Mouse (Mus musculus) midbrain, embryonic 11.5 days (tissue): Measurements from ENCODE around the gene Imp3. TPM values are rescaled to one million over a fixed set of nuclear protein-coding genes. Genes with fewer than 3 reads are reported as not detected.
"Not testable (repeated sequence)": the region's sequence is repeated elsewhere in the genome, so short reads cannot be mapped to it uniquely, and the experiment has no call there.

ENCODE experiments used
- ATAC-seq: fragments of 200-750 bp; cut with Nextera tagmentation; 2 replicates; pipeline ENCODE4 v1.8.0; 2017; ENCODE audit warnings: moderate TSS enrichment, moderate library complexity; ENCODE audit not compliant: low FRiP score
- DNase-seq: peaks from one replicate; pipeline ENCODE4 v3.0.0; 2015; ENCODE audit warnings: low spot score; ENCODE audit errors: missing footprints
- H3K27ac ChIP-seq: fragments of 300-500 bp; sonication (generic); 2 replicates; pipeline ENCODE4 v1.5.1; 2014; ENCODE audit warnings: low read depth, low read length
- H3K27me3 ChIP-seq: fragments of 300-500 bp; sonication (generic); 2 replicates; pipeline ENCODE4 v1.6.1; 2014; ENCODE audit warnings: mild to moderate bottlenecking, low read length, moderate library complexity, mixed read lengths; ENCODE audit not compliant: control insufficient read depth, insufficient read depth
- H3K36me3 ChIP-seq: fragments of 300-500 bp; sonication (generic); 2 replicates; pipeline ENCODE4 v1.6.1; 2014; ENCODE audit warnings: mild to moderate bottlenecking, low read length, moderate library complexity, mixed read lengths; ENCODE audit not compliant: control insufficient read depth, insufficient read depth
- H3K4me1 ChIP-seq: fragments of 300-500 bp; sonication (generic); 2 replicates; pipeline ENCODE4 v1.6.1; 2014; ENCODE audit warnings: low read length; ENCODE audit not compliant: control insufficient read depth, insufficient read depth
- H3K4me2 ChIP-seq: fragments of 300-500 bp; sonication (generic); 2 replicates; pipeline ENCODE4 v1.6.1; 2014; ENCODE audit warnings: mild to moderate bottlenecking, moderate library complexity
- H3K4me3 ChIP-seq: fragments of 300-500 bp; sonication (generic); 2 replicates; pipeline ENCODE4 v1.5.1; 2014; ENCODE audit warnings: low read depth, low read length
- H3K9ac ChIP-seq: fragments of 300-500 bp; sonication (generic); 2 replicates; pipeline ENCODE4 v1.6.1; 2014; ENCODE audit warnings: low read length
- H3K9me3 ChIP-seq: fragments of 300-500 bp; sonication (generic); 2 replicates; pipeline ENCODE4 v1.6.1; 2016; ENCODE audit warnings: low read length; ENCODE audit not compliant: control insufficient read depth
- WGBS: fragments of 180-500 bp; shearing (Covaris S2); extraction: QIAGEN DNeasy Blood & Tissue Kit; methylation state at CpG from one replicate; pipeline ENCODE4 v1.1.7; 2014; 5-methylcytosine and 5-hydroxymethylcytosine counted together
- polyA plus RNA-seq: library from polyadenylated mRNA; unstranded; fragments of >200 nt; fragmentation: Nextera tagmentation; extraction: Ambion mirVana; gene quantifications from 2 replicates; pipeline ENCODE4 v1.2.1, GENCODE M21; 2014

Gene Imp3
- polyA plus RNA-seq, 1 experiment from 2014 or later = 57.0 TPM

- not testable (repeated sequence) for H3K4me2 ChIP-seq, H3K9me3 ChIP-seq, H3K27ac ChIP-seq, ATAC-seq, H3K4me1 ChIP-seq, DNase-seq, H3K9ac ChIP-seq, H3K4me3 ChIP-seq, H3K36me3 ChIP-seq, H3K27me3 ChIP-seq
- 93% methylated on average over 5 of the region's 5 CpGs for WGBS
Measured at GRCm38 (mm10) chr9:56948699-56949098, 11.4 kb downstream of the Imp3 start.

GRCm38 (mm10) chr9:56949767-56950166 lies 12.5 kb downstream of the Imp3 start:
- H3K4me3 ChIP-seq = peak overlapping the region; percentile 22
- H3K4me2 ChIP-seq = peak overlapping the region; percentile 42
- peak overlapping the region; percentile 31 for H3K9ac ChIP-seq
- H3K27me3 ChIP-seq = no peaks in the 10 kb centered on the region
- peaks cover 10% of the 10 kb centered on the region for H3K4me1 ChIP-seq
- WGBS = 38% methylated on average over 13 of the region's 13 CpGs
- no peaks in the 10 kb centered on the region for H3K36me3 ChIP-seq
- DNase-seq (no peak), ATAC-seq (no peak)
- H3K27ac ChIP-seq = no peak overlapping the region
- no peaks in the 10 kb centered on the region for H3K9me3 ChIP-seq

- no peaks in the 10 kb centered on the region for H3K9me3 ChIP-seq
Measured at GRCm38 (mm10) chr9:56950414-56951400, 13.4 kb downstream of the Imp3 start, which contains the start of gene Snupn. TSS of gene Snupn (plus strand) at chr9:56950878.

GRCm38 (mm10) chr9:56953562-56953961 lies 16.3 kb downstream of the Imp3 start:
- DNase-seq = no peak
- Histone ChIP-seq H3K4me2 (no peak overlapping the region), H3K36me3 (no peaks in the 10 kb centered on the region), H3K27me3 (no peaks in the 10 kb centered on the region), H3K9ac (no peak overlapping the region), H3K4me1 (peaks cover 10% of the 10 kb centered on the region), H3K9me3 (no peaks in the 10 kb centered on the region), H3K4me3 (no peak overlapping the region), H3K27ac (no peak overlapping the region)
- 93% methylated on average over 1 of the region's 1 CpGs for WGBS
- no peak for ATAC-seq

More at GRCm38 (mm10) chr9:56950414-56951400, 13.4 kb downstream of the Imp3 start, which contains the start of gene Snupn:
- WGBS = under 1% methylated on average over 50 of the region's 50 CpGs
- Histone ChIP-seq H3K27ac (peak within 1 kb of the TSS; percentile 71), H3K36me3 (no peaks in the 10 kb centered on the region), H3K4me2 (peak within 1 kb of the TSS; percentile 87), H3K9ac (peak within 1 kb of the TSS; percentile 63), H3K4me3 (peak within 1 kb of the TSS; percentile 43), H3K4me1 (peaks cover 10% of the 10 kb centered on the region), H3K27me3 (no peaks in the 10 kb centered on the region)
- ATAC-seq (peak; percentile 100), DNase-seq (peak; percentile 99)

GRCm38 (mm10) chr9:56956966-56957675 lies 19.8 kb downstream of the Imp3 start:
- Histone ChIP-seq H3K4me3 (no peak overlapping the region), H3K27ac (no peak overlapping the region), H3K9me3 (peaks cover 5% of the 10 kb centered on the region; the same call in 1 of the 2 replicates), H3K9ac (no peak overlapping the region), H3K27me3 (no peaks in the 10 kb centered on the region), H3K36me3 (0 out of 2 replicates have a peak, but pooled peaks cover 2% of the 10 kb centered on the region), H3K4me1 (no peaks in the 10 kb centered on the region), H3K4me2 (no peak overlapping the region)
- ATAC-seq (no peak), DNase-seq (no peak)
- WGBS = 85% methylated on average over 7 of the region's 7 CpGs

GRCm38 (mm10) chr9:56958689-56959088 lies 21.4 kb downstream of the Imp3 start:
- H3K36me3 ChIP-seq = peaks cover 7% of the 10 kb centered on the region; the same call in 1 of the 2 replicates
- peaks cover 5% of the 10 kb centered on the region; the same call in 1 of the 2 replicates for H3K9me3 ChIP-seq
- 90% methylated on average over 2 of the region's 2 CpGs for WGBS
- ATAC-seq (no peak), DNase-seq (no peak)
- no peak overlapping the region for H3K27ac ChIP-seq
- H3K4me1 ChIP-seq = no peaks in the 10 kb centered on the region
- H3K27me3 ChIP-seq = no peaks in the 10 kb centered on the region
- no peak overlapping the region for H3K4me3 ChIP-seq
- H3K4me2 ChIP-seq = no peak overlapping the region
- no peak overlapping the region for H3K9ac ChIP-seq

- 96% methylated on average over 3 of the region's 3 CpGs for WGBS
- H3K4me1 ChIP-seq = no peaks in the 10 kb centered on the region
- H3K9ac ChIP-seq = no peak overlapping the region
- H3K9me3 ChIP-seq = peaks cover 5% of the 10 kb centered on the region; the same call in 1 of the 2 replicates
- DNase-seq = no peak
- peaks cover 7% of the 10 kb centered on the region; the same call in 1 of the 2 replicates for H3K36me3 ChIP-seq
- H3K27ac ChIP-seq = no peak overlapping the region
- no peak overlapping the region for H3K4me3 ChIP-seq
- no peak overlapping the region for H3K4me2 ChIP-seq
- no peaks in the 10 kb centered on the region for H3K27me3 ChIP-seq
- no peak for ATAC-seq
Measured at GRCm38 (mm10) chr9:56961591-56961990, 24.3 kb downstream of the Imp3 start.

GRCm38 (mm10) chr9:56970158-56970557 lies 32.9 kb downstream of the Imp3 start:
- H3K9me3 ChIP-seq = no peaks in the 10 kb centered on the region
- H3K4me3 ChIP-seq = no peak overlapping the region
- DNase-seq (no peak), ATAC-seq (no peak)
- 87% methylated on average over 2 of the region's 2 CpGs for WGBS
- H3K4me2 ChIP-seq = no peak overlapping the region
- H3K4me1 ChIP-seq = no peaks in the 10 kb centered on the region
- no peak overlapping the region for H3K9ac ChIP-seq
- no peaks in the 10 kb centered on the region for H3K27me3 ChIP-seq
- H3K27ac ChIP-seq = no peak overlapping the region
- no peaks in the 10 kb centered on the region for H3K36me3 ChIP-seq
